Mouse (Mus musculus) midbrain, embryonic 13.5 days (tissue): Measurements from ENCODE around the gene Camk2g. TPM values are rescaled to one million over a fixed set of nuclear protein-coding genes. Genes with fewer than 3 reads are reported as not detected.

Experiments
- ATAC-seq: fragments of 200-750 bp; cut with Nextera tagmentation; 2 replicates; pipeline ENCODE4 v1.8.0; 2017; ENCODE audit warnings: mild to moderate bottlenecking, moderate TSS enrichment, moderate library complexity
- H3K27ac ChIP-seq: fragments of 300-500 bp; sonication (generic); 2 replicates; pipeline ENCODE4 v1.5.1; 2015; ENCODE audit warnings: inconsistent platforms, mild to moderate bottlenecking, moderate library complexity
- H3K27me3 ChIP-seq: fragments of 300-500 bp; sonication (generic); 2 replicates; pipeline ENCODE4 v1.6.1; 2015; ENCODE audit warnings: mild to moderate bottlenecking, inconsistent platforms
- H3K36me3 ChIP-seq: fragments of 300-500 bp; sonication (generic); 2 replicates; pipeline ENCODE4 v1.6.1; 2015; ENCODE audit warnings: mild to moderate bottlenecking, inconsistent platforms
- H3K4me1 ChIP-seq: fragments of 300-500 bp; sonication (generic); replicated peaks from 2 replicates; pipeline ENCODE4 v1.6.1; 2015; ENCODE audit warnings: inconsistent platforms
- H3K4me2 ChIP-seq: fragments of 300-500 bp; sonication (generic); replicated peaks from 2 replicates; pipeline ENCODE4 v1.6.1; 2015; ENCODE audit warnings: moderate library complexity, mild to moderate bottlenecking, inconsistent platforms
- H3K4me3 ChIP-seq: fragments of 300-500 bp; sonication (generic); replicated peaks from 2 replicates; pipeline ENCODE4 v1.5.1; 2015; ENCODE audit warnings: mild to moderate bottlenecking, inconsistent platforms
- H3K9ac ChIP-seq: fragments of 300-500 bp; sonication (generic); replicated peaks from 2 replicates; pipeline ENCODE4 v1.6.1; 2015; ENCODE audit warnings: mild to moderate bottlenecking, inconsistent platforms
- H3K9me3 ChIP-seq: fragments of 300-500 bp; sonication (generic); 2 replicates; pipeline ENCODE4 v1.6.1; 2016; ENCODE audit warnings: mild to moderate bottlenecking, inconsistent platforms
- WGBS: fragments of 180-500 bp; shearing (Covaris S2); methylation state at CpG from one replicate; pipeline ENCODE4 v1.1.7; 2015; 5-methylcytosine and 5-hydroxymethylcytosine counted together
- polyA plus RNA-seq: library from polyadenylated mRNA; unstranded; fragments of >200 nt; fragmentation: Nextera tagmentation; extraction: Ambion mirVana; gene quantifications from 2 replicates; pipeline ENCODE4 v1.2.1, GENCODE M21; 2015

Camk2g gene
- polyA plus RNA-seq, 1 experiment from 2014 or later, result 84.2 TPM

DNA sequence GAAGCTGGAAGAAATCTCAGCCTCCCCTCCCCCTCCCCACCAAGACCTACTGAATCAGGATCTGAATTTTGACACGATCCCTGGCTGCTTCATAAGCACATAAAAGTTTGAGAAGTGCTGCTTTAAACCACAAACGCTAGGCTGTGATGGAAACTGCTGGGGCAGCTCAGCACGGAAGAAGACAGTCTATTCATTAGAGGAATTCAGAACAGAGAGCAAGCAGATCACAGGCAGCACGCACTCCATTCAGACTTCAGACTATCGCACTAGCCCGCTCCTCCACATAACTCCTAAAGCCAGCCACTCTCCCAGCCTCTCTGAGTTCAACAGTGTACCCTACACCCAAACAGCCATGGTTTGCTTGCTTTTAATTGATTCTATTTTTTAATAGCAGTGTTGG lies 18.2 kb downstream of the Camk2g start:
- Histone ChIP-seq H3K9me3 (no peaks in the 10 kb centered on the region), H3K27ac (no peak overlapping the region), H3K4me2 (no peak overlapping the region), H3K27me3 (no peaks in the 10 kb centered on the region), H3K4me3 (no peak overlapping the region), H3K4me1 (peaks cover 31% of the 10 kb centered on the region), H3K36me3 (peaks cover 25% of the 10 kb centered on the region), H3K9ac (0 out of 2 replicates have a peak overlapping the region, but pooled peaks have one; percentile 2)
- WGBS, result 6% methylated on average over 6 of the region's 6 CpGs
- ATAC-seq, result no peak; the same call in 1 of the 2 replicates

DNA sequence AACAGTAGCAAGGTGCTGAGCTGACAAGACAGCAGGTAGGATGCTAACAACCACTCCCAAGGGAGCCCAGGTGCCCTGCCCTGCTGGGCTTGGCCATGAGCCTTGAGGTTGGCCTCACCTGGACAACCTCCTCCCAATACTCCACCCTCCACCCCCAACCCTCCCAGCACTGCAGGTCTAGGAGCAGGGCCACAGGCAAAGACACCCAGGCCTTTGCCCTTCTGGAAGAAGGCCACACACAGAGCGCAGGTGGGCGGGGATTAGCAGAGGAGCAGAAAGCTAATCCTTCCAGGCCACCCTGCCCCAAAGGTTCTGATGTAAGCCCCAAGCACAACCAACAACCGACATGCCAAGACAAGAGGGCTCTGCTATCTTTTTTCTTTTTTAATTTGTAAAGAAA lies 20.5 kb downstream of the Camk2g start:
- Histone ChIP-seq H3K27me3 (no peaks in the 10 kb centered on the region), H3K36me3 (peaks cover 37% of the 10 kb centered on the region), H3K9me3 (no peaks in the 10 kb centered on the region), H3K4me1 (peaks cover 31% of the 10 kb centered on the region), H3K9ac (no peak overlapping the region), H3K27ac (no peak overlapping the region), H3K4me3 (no peak overlapping the region), H3K4me2 (no peak overlapping the region)
- 27% methylated on average over 3 of the region's 3 CpGs for whole genome bisulfite sequencing
- no peak for ATAC-seq

DNA sequence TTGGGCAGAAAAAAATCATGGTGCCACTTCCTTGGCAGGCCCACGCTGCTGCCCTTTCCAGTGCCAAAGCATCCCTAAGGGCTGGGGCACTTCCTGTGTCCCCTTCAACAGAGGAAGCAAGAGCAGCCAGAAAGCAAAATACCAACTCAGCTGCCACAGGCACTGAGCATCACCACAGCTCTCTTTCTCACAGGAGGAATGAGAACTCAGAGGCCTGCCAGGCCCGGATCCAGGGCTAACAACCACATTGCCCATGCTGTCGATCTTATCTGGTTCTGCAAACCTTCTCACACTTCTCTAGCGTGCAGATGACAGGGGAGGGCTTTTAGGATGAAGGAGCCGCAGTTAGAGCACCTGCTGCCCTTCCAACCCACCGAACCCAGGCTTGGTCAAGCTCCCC lies 21.1 kb downstream of the Camk2g start:
- no peak overlapping the region for H3K4me2 ChIP-seq
- H3K4me1 ChIP-seq, result peaks cover 31% of the 10 kb centered on the region
- peaks cover 37% of the 10 kb centered on the region for H3K36me3 ChIP-seq
- no peak overlapping the region for H3K9ac ChIP-seq
- no peak overlapping the region for H3K27ac ChIP-seq
- 71% methylated on average over 6 of the region's 6 CpGs for WGBS
- H3K4me3 ChIP-seq, result no peak overlapping the region
- ATAC-seq, result no peak
- no peaks in the 10 kb centered on the region for H3K9me3 ChIP-seq
- no peaks in the 10 kb centered on the region for H3K27me3 ChIP-seq

DNA sequence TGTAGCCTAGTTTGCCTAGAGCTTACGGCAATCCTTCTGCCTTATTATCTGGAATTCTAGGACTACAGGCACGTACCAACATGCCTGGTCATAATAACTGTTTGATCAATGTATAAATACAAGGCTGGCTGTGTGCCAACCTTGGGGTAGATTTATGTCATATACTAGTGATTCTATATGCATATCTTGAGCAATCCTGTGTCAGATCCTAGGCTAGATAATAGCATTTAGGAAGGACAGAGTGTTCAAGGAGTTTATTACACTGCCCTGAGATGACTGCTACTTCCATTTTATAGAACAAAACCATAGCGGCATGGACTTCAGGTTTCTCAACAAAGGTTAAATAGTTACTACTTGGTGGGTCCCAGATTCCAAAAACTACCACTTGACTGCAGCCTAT lies 21.9 kb downstream of the Camk2g start:
- no peaks in the 10 kb centered on the region for H3K9me3 ChIP-seq
- 94% methylated on average over 3 of the region's 3 CpGs for WGBS
- no peaks in the 10 kb centered on the region for H3K27me3 ChIP-seq
- peaks cover 31% of the 10 kb centered on the region for H3K4me1 ChIP-seq
- no peak for ATAC-seq
- H3K9ac ChIP-seq, result no peak overlapping the region
- no peak overlapping the region for H3K4me3 ChIP-seq
- no peak overlapping the region for H3K27ac ChIP-seq
- H3K4me2 ChIP-seq, result no peak overlapping the region
- peaks cover 28% of the 10 kb centered on the region for H3K36me3 ChIP-seq

DNA sequence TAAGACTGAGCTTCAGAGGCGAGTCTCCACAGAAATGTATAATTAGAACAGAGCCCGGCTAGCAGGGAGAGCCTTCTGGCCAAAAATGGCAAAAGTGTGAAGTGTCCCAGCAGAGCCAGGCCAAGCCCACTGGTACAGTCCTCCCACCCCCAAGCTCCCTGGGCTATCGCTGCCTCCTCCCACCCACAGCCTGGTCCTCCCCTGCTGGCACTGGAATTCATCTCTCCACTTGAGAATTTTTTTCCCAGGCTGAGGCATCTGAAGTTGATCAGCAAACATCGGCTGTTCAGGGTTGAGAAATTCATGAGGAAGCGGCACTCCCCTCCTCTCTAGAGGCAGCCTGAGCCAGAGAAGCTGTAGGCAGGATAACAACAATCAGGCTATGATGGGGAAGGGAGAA lies 25.3 kb downstream of the Camk2g start:
- peaks cover 48% of the 10 kb centered on the region for H3K36me3 ChIP-seq

DNA sequence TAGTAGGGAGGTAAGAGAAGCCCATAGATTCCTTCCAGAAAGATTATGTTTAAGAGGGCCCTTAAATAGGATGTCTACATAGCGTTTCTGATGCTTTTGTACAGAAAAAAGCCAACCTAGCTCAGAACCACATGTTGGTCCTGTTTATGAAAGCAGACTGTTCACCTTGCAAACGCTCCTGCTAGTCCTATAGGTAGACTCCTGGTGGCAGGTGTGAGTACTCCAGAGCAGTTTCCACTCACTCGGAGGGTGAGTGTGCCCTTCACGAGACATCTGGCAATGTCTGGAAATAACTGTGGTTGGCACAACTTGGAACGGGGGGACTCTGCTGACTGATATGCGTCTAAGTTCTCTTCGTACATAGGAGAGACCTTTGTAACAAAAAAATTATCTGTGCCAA lies 26.0 kb downstream of the Camk2g start:
- no peak overlapping the region for H3K27ac ChIP-seq
- H3K4me3 ChIP-seq, result no peak overlapping the region
- no peak overlapping the region for H3K9ac ChIP-seq
- peaks cover 54% of the 10 kb centered on the region for H3K36me3 ChIP-seq
- 95% methylated on average over 7 of the region's 7 CpGs for WGBS
- no peak overlapping the region for H3K4me2 ChIP-seq
- no peaks in the 10 kb centered on the region for H3K27me3 ChIP-seq
- no peaks in the 10 kb centered on the region for H3K9me3 ChIP-seq
- ATAC-seq, result no peak
- H3K4me1 ChIP-seq, result no peaks in the 10 kb centered on the region

More for the DNA sequence above, 25.3 kb downstream of the Camk2g start:
- WGBS, result 81% methylated on average over 5 of the region's 5 CpGs
- H3K9ac ChIP-seq, result no peak overlapping the region
- no peaks in the 10 kb centered on the region for H3K9me3 ChIP-seq
- ATAC-seq, result no peak
- no peak overlapping the region for H3K4me2 ChIP-seq
- H3K4me1 ChIP-seq, result peaks cover 5% of the 10 kb centered on the region; the same call in 1 of the 2 replicates
- no peak overlapping the region for H3K4me3 ChIP-seq
- H3K27ac ChIP-seq, result no peak overlapping the region
- H3K27me3 ChIP-seq, result no peaks in the 10 kb centered on the region

DNA sequence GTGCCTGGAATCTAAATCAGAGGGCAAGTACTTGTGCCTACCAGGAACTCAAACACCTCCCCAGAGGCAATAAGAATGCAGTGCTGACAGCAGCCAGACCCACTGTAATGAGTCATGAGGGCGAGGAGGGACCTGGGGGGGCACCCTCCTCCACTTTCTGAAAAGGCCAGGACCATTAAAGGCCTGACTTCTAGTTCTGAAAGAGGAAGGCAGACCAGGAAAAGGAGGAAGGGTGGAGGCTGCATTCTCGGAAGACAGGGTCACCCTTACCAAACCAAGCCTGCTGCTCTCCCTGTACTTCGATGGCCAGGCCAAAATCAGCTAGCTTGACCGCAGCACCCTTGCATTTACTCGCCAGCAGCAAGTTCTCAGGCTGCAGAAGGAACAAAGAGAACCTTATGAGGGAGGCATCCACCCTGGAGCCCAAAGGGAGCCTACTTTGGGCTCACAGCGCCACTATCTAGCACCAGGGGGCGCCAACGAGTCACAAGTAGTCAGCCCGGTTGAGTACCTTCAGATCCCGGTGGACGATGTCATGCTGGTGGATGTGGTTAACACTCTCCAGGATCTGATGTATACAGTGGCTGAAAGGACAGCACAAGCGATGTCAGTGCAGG lies 28.1 kb downstream of the Camk2g start:
- Histone ChIP-seq H3K27me3 (no peaks in the 10 kb centered on the region), H3K36me3 (peaks cover 73% of the 10 kb centered on the region), H3K9ac (no peak overlapping the region), H3K4me3 (no peak overlapping the region), H3K9me3 (no peaks in the 10 kb centered on the region), H3K27ac (no peak overlapping the region), H3K4me1 (no peaks in the 10 kb centered on the region), H3K4me2 (no peak overlapping the region)
- ATAC-seq, result peak; percentile 84
- 30% methylated on average over 12 of the region's 12 CpGs for WGBS

DNA sequence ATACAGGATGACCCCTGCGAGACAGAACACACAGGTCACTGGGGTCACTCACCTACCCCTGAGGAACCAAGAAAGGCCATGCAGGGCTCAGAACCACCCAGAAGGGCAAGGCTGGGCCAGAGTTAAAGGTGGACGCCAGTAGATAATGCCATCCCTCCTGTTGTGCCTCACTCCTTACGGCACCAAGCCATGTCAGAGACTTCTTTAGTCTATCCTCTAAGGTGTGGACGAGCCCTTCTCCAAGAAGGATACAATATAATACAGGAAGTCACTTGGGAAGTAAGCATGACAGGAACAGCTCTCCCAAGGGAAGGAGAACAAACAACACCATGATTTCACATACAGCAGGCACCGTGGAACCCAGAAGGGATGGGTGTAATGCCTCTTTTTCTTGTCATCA lies 28.9 kb downstream of the Camk2g start:
- no peak overlapping the region for H3K9ac ChIP-seq
- no peaks in the 10 kb centered on the region for H3K9me3 ChIP-seq
- peaks cover 74% of the 10 kb centered on the region for H3K36me3 ChIP-seq
- no peak overlapping the region for H3K4me2 ChIP-seq
- H3K27me3 ChIP-seq, result no peaks in the 10 kb centered on the region
- ATAC-seq, result no peak
- 89% methylated on average over 5 of the region's 5 CpGs for WGBS
- no peaks in the 10 kb centered on the region for H3K4me1 ChIP-seq
- no peak overlapping the region for H3K27ac ChIP-seq
- no peak overlapping the region for H3K4me3 ChIP-seq

DNA sequence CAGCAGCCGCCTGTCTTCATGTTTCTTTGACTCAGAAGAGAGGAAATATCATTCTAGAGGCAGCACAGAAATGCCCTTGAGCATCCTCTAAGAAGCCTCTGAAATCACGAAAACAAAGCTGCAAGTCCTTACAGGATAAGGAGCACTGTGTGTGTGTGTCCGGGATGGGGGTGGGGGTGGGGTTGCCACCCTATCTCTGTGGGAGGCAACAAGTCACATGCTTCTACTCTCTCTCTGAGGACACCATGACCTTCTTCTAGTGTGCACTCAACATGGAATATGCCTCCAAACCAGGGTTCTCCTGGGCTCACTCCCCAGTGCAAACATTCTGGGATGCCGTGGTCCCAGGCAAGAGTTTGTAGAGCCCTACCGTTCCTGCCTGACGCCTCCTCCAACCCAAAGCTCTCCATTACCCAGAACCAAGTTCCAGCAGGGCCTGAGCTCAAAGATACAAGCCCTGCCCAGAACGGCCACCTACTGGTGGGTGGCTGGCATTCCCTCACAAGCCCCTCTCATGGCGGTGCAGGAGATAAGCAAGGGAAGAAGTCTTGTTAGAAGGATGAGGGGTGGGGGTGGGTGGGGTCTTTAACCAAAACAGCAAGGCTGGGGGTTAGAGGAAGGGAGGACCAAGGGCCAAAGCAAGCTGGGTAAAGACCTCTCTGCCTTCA lies 35.0 kb downstream of the Camk2g start:
- Histone ChIP-seq H3K36me3 (peaks cover 93% of the 10 kb centered on the region), H3K27me3 (no peaks in the 10 kb centered on the region), H3K4me3 (no peak overlapping the region), H3K9ac (no peak overlapping the region), H3K4me1 (no peaks in the 10 kb centered on the region), H3K4me2 (no peak overlapping the region), H3K9me3 (no peaks in the 10 kb centered on the region), H3K27ac (no peak overlapping the region)
- 84% methylated on average over 8 of the region's 8 CpGs for WGBS
- ATAC-seq, result no peak

DNA sequence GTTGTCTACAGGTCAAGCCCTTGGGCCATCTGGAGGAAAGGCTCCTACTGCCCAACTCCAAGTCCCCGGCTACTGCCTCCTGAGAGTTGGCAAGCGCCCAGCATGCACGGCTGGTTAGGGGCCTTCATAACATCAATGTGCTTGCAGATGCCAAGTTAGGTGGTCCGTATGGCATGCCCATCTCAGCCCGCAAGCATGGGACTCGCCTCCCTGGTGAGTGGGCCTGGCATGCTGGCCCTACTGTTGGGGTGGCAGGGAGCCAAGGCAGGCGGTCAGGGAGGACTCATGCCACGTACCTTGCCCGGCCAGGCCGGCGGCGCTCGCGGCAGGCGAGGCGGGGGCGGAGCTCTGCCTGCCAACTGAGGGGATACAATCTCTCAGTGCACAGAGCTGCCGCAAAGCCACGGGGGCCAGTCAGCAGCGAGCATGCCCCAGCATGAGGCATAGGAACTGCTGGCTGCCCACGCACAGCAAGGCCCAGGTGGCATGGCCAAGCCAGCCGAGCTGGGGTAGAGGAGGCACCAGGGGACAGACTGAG lies 36.4 kb downstream of the Camk2g start:
- no peak overlapping the region for H3K4me3 ChIP-seq
- WGBS, result 95% methylated on average over 22 of the region's 22 CpGs
- H3K27ac ChIP-seq, result no peak overlapping the region
- H3K4me2 ChIP-seq, result no peak overlapping the region
- H3K4me1 ChIP-seq, result no peaks in the 10 kb centered on the region
- no peaks in the 10 kb centered on the region for H3K27me3 ChIP-seq
- H3K9me3 ChIP-seq, result no peaks in the 10 kb centered on the region
- H3K36me3 ChIP-seq, result peaks cover 88% of the 10 kb centered on the region
- H3K9ac ChIP-seq, result no peak overlapping the region
- no peak for ATAC-seq

DNA sequence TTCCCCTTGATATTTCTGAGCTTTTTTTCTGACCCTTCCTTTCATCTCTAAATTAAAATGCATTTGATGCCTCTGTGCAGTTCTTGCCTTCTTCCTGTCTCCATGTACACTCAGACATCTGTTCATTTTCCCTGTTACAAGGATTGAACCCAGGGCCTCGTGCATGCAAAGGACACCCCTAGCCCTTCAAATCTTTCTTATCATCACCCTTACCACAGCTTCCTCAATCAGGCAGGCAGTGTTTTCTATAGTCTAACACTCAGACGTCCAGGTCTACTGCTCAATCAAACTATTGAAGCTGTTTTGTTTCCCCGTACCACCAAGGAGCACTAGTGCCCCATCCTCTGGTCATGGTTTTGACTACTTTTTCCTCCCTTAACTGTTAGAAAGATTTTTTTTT lies 40.1 kb downstream of the Camk2g start:
- Histone ChIP-seq H3K4me1 (no peaks in the 10 kb centered on the region), H3K4me2 (no peak overlapping the region), H3K27ac (no peak overlapping the region), H3K27me3 (no peaks in the 10 kb centered on the region), H3K9ac (no peak overlapping the region), H3K4me3 (no peak overlapping the region), H3K36me3 (peaks cover 54% of the 10 kb centered on the region), H3K9me3 (no peaks in the 10 kb centered on the region)
- WGBS, result 91% methylated on average over 3 of the region's 3 CpGs
- no peak for ATAC-seq

DNA sequence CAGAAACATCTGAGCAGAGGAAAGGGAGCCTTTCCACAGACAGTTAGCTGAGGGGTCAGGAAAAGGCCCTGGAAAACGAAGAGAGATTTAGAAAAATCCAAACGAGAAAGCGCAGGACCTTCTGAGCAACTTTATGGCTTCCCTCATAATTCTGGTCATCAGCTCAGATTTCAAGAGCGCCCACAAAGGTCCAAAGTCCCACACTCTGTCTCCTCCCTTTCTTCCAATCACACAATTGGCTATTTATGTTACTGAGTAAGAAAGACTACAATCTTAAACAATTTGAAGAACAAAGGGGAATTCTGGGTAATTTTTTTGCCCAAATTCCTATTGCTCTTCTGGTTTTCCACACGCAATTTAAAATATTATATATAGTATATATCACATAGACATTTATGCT lies 43.4 kb downstream of the Camk2g start:
- no peaks in the 10 kb centered on the region for H3K4me1 ChIP-seq
- H3K9ac ChIP-seq, result no peak overlapping the region
- no peak overlapping the region for H3K27ac ChIP-seq
- no peak overlapping the region for H3K4me2 ChIP-seq
- H3K4me3 ChIP-seq, result no peak overlapping the region
- ATAC-seq, result no peak
- H3K36me3 ChIP-seq, result peaks cover 35% of the 10 kb centered on the region
- H3K27me3 ChIP-seq, result no peaks in the 10 kb centered on the region
- no peaks in the 10 kb centered on the region for H3K9me3 ChIP-seq
- 95% methylated on average over 5 of the region's 5 CpGs for WGBS
